Mouse (Mus musculus) adrenal gland, adult 2 months (tissue): ENCODE results near the gene Smc3. TPM values are rescaled to one million over a fixed set of nuclear protein-coding genes. Genes with fewer than 3 reads are reported as not detected.
A peak's percentile ranks its signal among the peaks of the same experiment; 100 is the strongest.
"Not testable (repeated sequence)": the region's sequence is repeated elsewhere in the genome, so short reads cannot be mapped to it uniquely, and the experiment has no call there.

Source experiments
- DNase-seq: peaks from one replicate; pipeline ENCODE4 v3.0.0; 2021
- polyA plus RNA-seq: library from polyadenylated mRNA; depleted of rRNA; stranded (reverse); fragments of >200 nt; gene quantifications from 2 replicates; pipeline ENCODE4 v1.2.3, GENCODE M21; 2012
- total RNA-seq, 2 experiments: library from RNA; stranded (reverse); gene quantifications; 2 replicates each; pipeline ENCODE4 v1.2.3; 2021

Smc3 gene
- total and polyA plus RNA-seq, 3 experiments, result 2.5 to 32.0 (median 28.8) TPM

- no peak for DNase-seq
Measured at GRCm38 (mm10) chr19:53653624-53654467, 53.6 kb downstream of the Smc3 start.

GRCm38 (mm10) chr19:53656443-53656842 lies 56.2 kb downstream of the Smc3 start:
- not testable (repeated sequence) for DNase-seq

GRCm38 (mm10) chr19:53657437-53657836 lies 57.2 kb downstream of the Smc3 start:
- DNase-seq, result no peak

GRCm38 (mm10) chr19:53660722-53661420 lies 60.7 kb downstream of the Smc3 start:
- DNase-seq, result no peak

GRCm38 (mm10) chr19:53661938-53662722 lies 61.9 kb downstream of the Smc3 start:
- no peak for DNase-seq

- no peak for DNase-seq
Measured at GRCm38 (mm10) chr19:53664831-53665230, 64.6 kb downstream of the Smc3 start.

GRCm38 (mm10) chr19:53665391-53665790 lies 65.2 kb downstream of the Smc3 start:
- DNase-seq, result no peak

GRCm38 (mm10) chr19:53666708-53667107 lies 66.5 kb downstream of the Smc3 start:
- no peak for DNase-seq

GRCm38 (mm10) chr19:53668821-53669220 lies 68.6 kb downstream of the Smc3 start:
- DNase-seq, result no peak

GRCm38 (mm10) chr19:53670625-53671141 lies 70.5 kb downstream of the Smc3 start:
- DNase-seq, result no peak

GRCm38 (mm10) chr19:53671432-53671831 lies 71.2 kb downstream of the Smc3 start:
- DNase-seq, result no peak

- no peak for DNase-seq
Measured at GRCm38 (mm10) chr19:53674131-53674925, 74.1 kb downstream of the Smc3 start.

- no peak for DNase-seq
Measured at GRCm38 (mm10) chr19:53676228-53676627, 76.0 kb downstream of the Smc3 start.

- peak; percentile 72 for DNase-seq
Measured at GRCm38 (mm10) chr19:53676718-53677634, 76.8 kb downstream of the Smc3 start, which contains the start of gene Rbm20. Gene Rbm20, plus strand, starts transcription at chr19:53677306.

GRCm38 (mm10) chr19:53679194-53679593 lies 79.0 kb downstream of the Smc3 start:
- no peak for DNase-seq

- DNase-seq, result no peak
Measured at GRCm38 (mm10) chr19:53679981-53680380, 79.8 kb downstream of the Smc3 start.

- no peak for DNase-seq
Measured at GRCm38 (mm10) chr19:53682427-53682826, 82.2 kb downstream of the Smc3 start.

GRCm38 (mm10) chr19:53687592-53687991 lies 87.4 kb downstream of the Smc3 start:
- no peak for DNase-seq

GRCm38 (mm10) chr19:53690816-53691215 lies 90.6 kb downstream of the Smc3 start:
- DNase-seq, result no peak

- DNase-seq, result no peak
Measured at GRCm38 (mm10) chr19:53694020-53694419, 93.8 kb downstream of the Smc3 start.
